ENCODE assay signal across 30 mouse cellular contexts in the genomic region with DNA sequence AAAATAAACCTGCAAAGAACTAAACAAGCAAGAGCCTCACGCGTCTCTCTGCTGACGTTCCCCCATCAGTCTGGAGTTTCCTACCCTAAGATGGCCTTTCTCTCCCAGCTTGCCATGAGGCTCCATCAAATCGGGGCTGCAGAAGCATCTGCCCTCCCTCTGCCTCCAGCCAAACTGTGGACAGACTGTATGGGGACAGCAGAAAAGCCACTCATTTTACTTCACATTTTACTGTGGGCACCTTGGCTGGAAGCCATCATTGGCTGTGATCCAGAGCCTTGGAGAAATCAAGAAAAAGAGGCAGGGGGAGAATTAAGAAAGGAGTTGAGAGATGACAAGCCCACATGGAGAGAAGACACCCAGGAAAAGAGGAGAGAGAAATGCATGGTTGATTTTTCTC.
DNase-seq lines count a peak whose midpoint lies in the region; ATAC-seq lines count a peak whose summit lies in the region.
"Had no signal": no experiment of that assay in that cellular context is flagged by ENCODE, and none has a peak within 500 bp of the region (broad histone marks: within the 10 kb centered on the region; RNA-seq: fewer than 3 reads in every experiment).

No protein-coding gene starts in this region.

- H3K9me3 ChIP-seq in forebrain, embryonic 14.5 days (replicated peaks; ENCODE audit: control insufficient read depth, low read length) = no peaks in the 10 kb centered on the region
- no peaks in the 10 kb centered on the region for H3K9me3 ChIP-seq in forebrain, embryonic 10.5 days
- H3K9me3 ChIP-seq in intestine, embryonic 14.5 days (ENCODE audit: control insufficient read depth, low read length) = no peaks in the 10 kb centered on the region
- H3K9me3 ChIP-seq in intestine, embryonic 15.5 days = no peaks in the 10 kb centered on the region
- no peaks in the 10 kb centered on the region for H3K9me3 ChIP-seq in forebrain, embryonic 16.5 days (ENCODE audit: control insufficient read depth, low read length)
- H3K9me3 ChIP-seq: embryonic facial prominence, embryonic 10.5 days; heart, embryonic 13.5 days; hindbrain, embryonic 15.5 days; kidney, embryonic 15.5 days; limb, embryonic 13.5 days; liver, embryonic 12.5 days had no signal

- no peaks in the 10 kb centered on the region for H3K4me1 ChIP-seq in forebrain, embryonic 14.5 days (ENCODE audit: control insufficient read depth, insufficient read depth, low read length)
- H3K4me1 ChIP-seq in forebrain, embryonic 10.5 days = no peaks in the 10 kb centered on the region
- no peaks in the 10 kb centered on the region for H3K4me1 ChIP-seq in intestine, embryonic 14.5 days (replicated peaks; ENCODE audit: control insufficient read depth, insufficient read depth, low read length)
- no peaks in the 10 kb centered on the region for H3K4me1 ChIP-seq in intestine, embryonic 15.5 days (replicated peaks)
- H3K4me1 ChIP-seq in forebrain, embryonic 16.5 days (replicated peaks; ENCODE audit: control insufficient read depth, insufficient read depth, low read length) = peaks cover 10% of the 10 kb centered on the region; the same call in 1 of the 2 replicates
- H3K4me1 ChIP-seq: heart, embryonic 13.5 days; hindbrain, embryonic 15.5 days; kidney, embryonic 15.5 days; liver, embryonic 12.5 days; megakaryocyte, embryonic 14.5 days had no signal

- H3K36me3 ChIP-seq in forebrain, embryonic 14.5 days (ENCODE audit: control insufficient read depth, insufficient read depth, low read length) = no peaks in the 10 kb centered on the region
- no peaks in the 10 kb centered on the region for H3K36me3 ChIP-seq in forebrain, embryonic 10.5 days (replicated peaks)
- no peaks in the 10 kb centered on the region for H3K36me3 ChIP-seq in intestine, embryonic 14.5 days (ENCODE audit: control insufficient read depth, insufficient read depth, low read length)
- no peaks in the 10 kb centered on the region for H3K36me3 ChIP-seq in intestine, embryonic 15.5 days
- H3K36me3 ChIP-seq in forebrain, embryonic 16.5 days (ENCODE audit: control insufficient read depth, insufficient read depth) = no peaks in the 10 kb centered on the region
- H3K36me3 ChIP-seq: embryonic facial prominence, embryonic 10.5 days; G1E; heart, embryonic 13.5 days; hindbrain, embryonic 15.5 days; kidney, embryonic 15.5 days; limb, embryonic 13.5 days; liver, embryonic 12.5 days had no signal

- H3K27ac ChIP-seq in forebrain, embryonic 14.5 days (ENCODE audit: low read depth, low read length) = no peak overlapping the region
- H3K27ac ChIP-seq in forebrain, embryonic 10.5 days = no peak overlapping the region
- no peak overlapping the region for H3K27ac ChIP-seq in intestine, embryonic 14.5 days (ENCODE audit: low read depth)
- no peak overlapping the region for H3K27ac ChIP-seq in intestine, embryonic 15.5 days
- H3K27ac ChIP-seq in forebrain, embryonic 16.5 days (ENCODE audit: low read length) = peak overlapping the region; percentile 39
- H3K27ac ChIP-seq: embryonic facial prominence, embryonic 10.5 days; heart, embryonic 13.5 days; hindbrain, embryonic 15.5 days; kidney, embryonic 15.5 days; limb, embryonic 13.5 days; liver, embryonic 12.5 days; stomach, postnatal 0 days had no signal

- 0 out of 2 replicates have a peak, but pooled peaks have one; percentile 15 for ATAC-seq in forebrain, embryonic 14.5 days
- no peak for ATAC-seq in intestine, embryonic 14.5 days (replicated peaks; ENCODE audit: low FRiP score, low TSS enrichment, low read depth)
- no peak for ATAC-seq in intestine, embryonic 15.5 days
- ATAC-seq in forebrain, embryonic 16.5 days = no peak
- ATAC-seq: liver, embryonic 12.5 days had no signal

- WGBS in forebrain, embryonic 14.5 days = 71% methylated on average over 4 of the region's 4 CpGs
- 96% methylated on average over 4 of the region's 4 CpGs for WGBS in forebrain, embryonic 10.5 days
- WGBS in intestine, embryonic 14.5 days = 83% methylated on average over 4 of the region's 4 CpGs
- 74% methylated on average over 4 of the region's 4 CpGs for WGBS in intestine, embryonic 15.5 days
- 45% methylated on average over 4 of the region's 4 CpGs for WGBS in forebrain, embryonic 16.5 days

- no peaks in the 10 kb centered on the region for H3K27me3 ChIP-seq in forebrain, embryonic 14.5 days (replicated peaks; ENCODE audit: control insufficient read depth, insufficient read depth, low read length)
- no peaks in the 10 kb centered on the region for H3K27me3 ChIP-seq in forebrain, embryonic 10.5 days (ENCODE audit: poor library complexity, severe bottlenecking)
- no peaks in the 10 kb centered on the region for H3K27me3 ChIP-seq in intestine, embryonic 14.5 days (replicated peaks; ENCODE audit: control insufficient read depth, insufficient read depth, low read length)
- no peaks in the 10 kb centered on the region for H3K27me3 ChIP-seq in intestine, embryonic 15.5 days (replicated peaks)
- no peaks in the 10 kb centered on the region for H3K27me3 ChIP-seq in forebrain, embryonic 16.5 days (replicated peaks; ENCODE audit: control insufficient read depth, insufficient read depth, low read length)
- H3K27me3 ChIP-seq: CH12.LX; heart, embryonic 13.5 days; hindbrain, embryonic 15.5 days; kidney, embryonic 15.5 days; liver, embryonic 12.5 days; megakaryocyte, embryonic 14.5 days had no signal

- no peak overlapping the region for H3K4me2 ChIP-seq in forebrain, embryonic 14.5 days (ENCODE audit: low read length)
- no peak overlapping the region for H3K4me2 ChIP-seq in intestine, embryonic 14.5 days (ENCODE audit: low read length)
- H3K4me2 ChIP-seq in intestine, embryonic 15.5 days (replicated peaks) = no peak overlapping the region
- H3K4me2 ChIP-seq in forebrain, embryonic 16.5 days (ENCODE audit: low read length) = no peak overlapping the region
- H3K4me2 ChIP-seq: heart, embryonic 13.5 days; hindbrain, embryonic 15.5 days; kidney, embryonic 15.5 days; limb, embryonic 13.5 days; liver, embryonic 12.5 days had no signal

- H3K4me3 ChIP-seq in forebrain, embryonic 14.5 days (ENCODE audit: low read depth, low read length) = no peak overlapping the region
- no peak overlapping the region for H3K4me3 ChIP-seq in forebrain, embryonic 10.5 days
- H3K4me3 ChIP-seq in intestine, embryonic 14.5 days (ENCODE audit: low read depth, low read length) = no peak overlapping the region
- no peak overlapping the region for H3K4me3 ChIP-seq in intestine, embryonic 15.5 days (replicated peaks)
- H3K4me3 ChIP-seq in forebrain, embryonic 16.5 days (replicated peaks; ENCODE audit: low read length) = no peak overlapping the region
- H3K4me3 ChIP-seq: embryonic facial prominence, embryonic 10.5 days; heart, embryonic 13.5 days; hindbrain, embryonic 15.5 days; kidney, embryonic 15.5 days; limb, embryonic 13.5 days; liver, embryonic 12.5 days had no signal

- peak; percentile 69 for DNase-seq in forebrain, embryonic 14.5 days (ENCODE audit: low spot score)
- DNase-seq in forebrain, embryonic 10.5 days (ENCODE audit: extremely low spot score, low spot score) = no peak
- DNase-seq in intestine, embryonic 14.5 days (ENCODE audit: low spot score) = peak; percentile 2
- peak; percentile 16 for DNase-seq in retina, postnatal 1 day
- DNase-seq in retina, embryonic 14.5 days (ENCODE audit: low spot score) = no peak
- DNase-seq in lung, postnatal 14 days = no peak
- DNase-seq: adrenal gland, adult 2 months; B cell, adult 2 months; cerebellum, adult 8-10 months; gastrocnemius, postnatal 14 days; heart, adult 18-20 months; heart, postnatal 14 days; kidney, adult 11 months; kidney, postnatal 36 days; layer of hippocampus, postnatal 36 days; lung, adult 18-20 months; lung, postnatal 36 days; thymus, postnatal 14 days had no signal

- H3K9ac ChIP-seq in forebrain, embryonic 14.5 days (ENCODE audit: low read length) = no peak overlapping the region
- H3K9ac ChIP-seq in intestine, embryonic 14.5 days (ENCODE audit: low read length) = no peak overlapping the region
- no peak overlapping the region for H3K9ac ChIP-seq in intestine, embryonic 15.5 days
- H3K9ac ChIP-seq in forebrain, embryonic 16.5 days (replicated peaks; ENCODE audit: low read depth, low read length) = no peak overlapping the region
- H3K9ac ChIP-seq: heart, embryonic 13.5 days; hindbrain, embryonic 15.5 days; kidney, embryonic 15.5 days; limb, embryonic 13.5 days; liver, embryonic 12.5 days had no signal

Comparison
In these comparisons a context has a peak if more than half of its experiments do, and no peak if none do; other contexts are left out.
1. DNase-seq: peak in forebrain, embryonic 14.5 days (single experiment), intestine, embryonic 14.5 days (single experiment) and retina, postnatal 1 day (single experiment); none in forebrain, embryonic 10.5 days (single experiment), retina, embryonic 14.5 days (single experiment) and lung, postnatal 14 days (single experiment).